Mouse (Mus musculus): ENCODE measurements around the gene Hmga2. TPM values are rescaled to one million over a fixed set of nuclear protein-coding genes. Genes with fewer than 3 reads are reported as not detected.
"Not testable (repeated sequence)": the region's sequence is repeated elsewhere in the genome, so short reads cannot be mapped to it uniquely, and the experiment has no call there.

The Hmga2 gene
- polyA plus RNA-seq, 1 experiment from 2014 or later, result 1.1 TPM

DNA sequence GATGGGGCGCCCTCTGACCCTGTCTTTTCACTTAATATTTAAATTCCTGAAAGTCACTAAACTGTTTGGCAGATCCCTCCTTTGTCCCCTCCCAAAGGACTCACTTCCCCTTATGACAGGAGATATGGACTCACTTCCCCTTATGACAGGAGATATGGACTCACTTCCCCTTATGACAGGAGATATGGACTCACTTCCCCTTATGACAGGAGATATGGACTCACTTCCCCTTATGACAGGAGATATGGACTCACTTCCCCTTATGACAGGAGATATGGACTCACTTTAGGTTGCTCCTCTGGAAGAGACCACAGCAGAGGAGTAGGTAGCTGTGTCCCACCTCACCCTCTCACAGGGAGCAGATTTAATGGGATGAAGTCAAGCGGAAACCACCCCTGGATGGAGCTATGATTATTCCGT is 110.1 kb downstream of the Hmga2 start:
- not testable (repeated sequence) for H3K9ac ChIP-seq (ENCODE audit: low read depth, low read length); H3K4me2 ChIP-seq (ENCODE audit: low read depth, low read length); H3K4me1 ChIP-seq (ENCODE audit: control insufficient read depth, low read depth, low read length); H3K9me3 ChIP-seq (replicated peaks; ENCODE audit: control insufficient read depth, low read length); H3K4me3 ChIP-seq (ENCODE audit: low read depth, low read length); ATAC-seq (ENCODE audit: low read depth); H3K27ac ChIP-seq (ENCODE audit: low read length); H3K36me3 ChIP-seq (ENCODE audit: control insufficient read depth, insufficient read depth); H3K27me3 ChIP-seq (ENCODE audit: control insufficient read depth, insufficient read depth, low read depth, low read length)
- 82% methylated on average over 3 of the region's 3 CpGs for WGBS (ENCODE audit: insufficient replicate concordance)

DNA sequence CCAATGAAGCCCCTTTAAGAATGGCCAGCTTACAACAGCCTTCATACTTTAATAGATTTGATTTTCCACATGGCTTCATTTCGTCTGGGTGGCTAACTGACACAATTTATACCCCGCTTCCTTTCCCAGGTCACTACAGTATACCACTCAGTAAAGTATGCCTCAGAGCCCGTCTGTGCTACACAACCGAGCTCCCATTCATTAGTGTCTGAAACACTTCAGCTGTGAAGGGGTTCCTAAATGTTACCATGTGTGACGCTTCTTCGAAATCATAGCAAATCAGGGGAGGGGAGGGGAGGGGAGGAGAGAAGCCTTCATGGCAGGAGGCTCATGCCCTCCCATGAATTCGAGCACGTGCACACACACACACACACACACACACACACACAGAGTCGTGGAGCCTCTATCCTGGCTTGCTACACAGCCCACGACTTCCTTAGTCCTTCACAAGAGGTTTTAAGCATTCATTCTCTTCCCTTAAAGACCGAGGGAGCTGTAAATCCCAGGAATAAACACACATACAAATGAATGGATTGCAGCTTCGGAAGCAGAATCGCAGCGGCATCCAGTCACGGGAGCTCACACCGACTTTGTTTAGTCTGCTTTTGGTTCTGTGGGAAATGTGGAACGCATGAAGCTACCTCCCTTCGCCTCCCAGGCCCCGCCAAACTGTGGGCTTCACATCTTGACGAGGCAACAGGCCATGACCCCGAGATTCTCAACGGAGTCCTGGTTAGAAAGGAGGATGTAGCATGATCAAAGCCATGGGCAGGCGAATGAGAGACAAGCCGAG is 110.7 kb downstream of the Hmga2 start:
- WGBS (ENCODE audit: insufficient replicate concordance), result 54% methylated on average over 24 of the region's 24 CpGs
- Histone ChIP-seq H3K36me3 (ENCODE audit: control insufficient read depth, insufficient read depth) (no peaks in the 10 kb centered on the region), H3K27ac (ENCODE audit: low read length) (0 out of 2 replicates have a peak overlapping the region, but pooled peaks have one; percentile 5), H3K9ac (ENCODE audit: low read depth, low read length) (no peak overlapping the region), H3K4me3 (ENCODE audit: low read depth, low read length) (no peak overlapping the region), H3K4me1 (ENCODE audit: control insufficient read depth, low read depth, low read length) (no peaks in the 10 kb centered on the region; the same call in 1 of the 2 replicates), H3K9me3 (replicated peaks; ENCODE audit: control insufficient read depth, low read length) (no peaks in the 10 kb centered on the region), H3K27me3 (ENCODE audit: control insufficient read depth, insufficient read depth, low read depth, low read length) (no peaks in the 10 kb centered on the region), H3K4me2 (ENCODE audit: low read depth, low read length) (peak overlapping the region; percentile 24)
- ATAC-seq (ENCODE audit: low read depth), result no peak

DNA sequence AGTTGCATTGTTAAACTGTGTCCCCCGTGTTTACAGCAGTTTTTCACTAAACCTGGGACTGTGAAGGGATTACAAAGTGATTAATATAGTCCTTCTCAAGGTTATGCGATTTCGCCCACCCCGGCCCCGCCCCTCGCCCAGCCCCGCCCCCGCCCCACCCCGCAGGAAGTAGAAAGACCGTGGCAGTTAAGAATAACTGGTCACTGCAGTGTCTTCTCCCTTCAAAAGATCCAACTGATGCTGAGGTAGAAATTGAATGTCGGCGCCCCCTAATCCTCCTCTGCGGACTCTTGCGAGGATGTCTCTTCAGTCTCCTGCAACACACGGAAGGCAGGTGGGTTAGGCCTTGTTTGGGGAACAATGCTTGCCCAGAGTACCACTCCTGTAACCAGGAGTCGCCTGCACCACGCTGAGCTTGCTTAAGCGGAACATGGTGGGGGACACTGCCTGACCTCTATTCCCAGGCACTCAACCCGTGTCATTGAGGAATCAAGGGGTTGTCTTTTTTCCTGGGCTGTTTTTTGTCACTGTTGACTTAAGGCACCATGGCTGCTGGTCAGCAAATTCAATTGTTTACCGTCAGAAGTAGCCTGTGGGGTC is 112.2 kb downstream of the Hmga2 start:
- no peak overlapping the region for H3K9ac ChIP-seq (ENCODE audit: low read depth, low read length)

DNA sequence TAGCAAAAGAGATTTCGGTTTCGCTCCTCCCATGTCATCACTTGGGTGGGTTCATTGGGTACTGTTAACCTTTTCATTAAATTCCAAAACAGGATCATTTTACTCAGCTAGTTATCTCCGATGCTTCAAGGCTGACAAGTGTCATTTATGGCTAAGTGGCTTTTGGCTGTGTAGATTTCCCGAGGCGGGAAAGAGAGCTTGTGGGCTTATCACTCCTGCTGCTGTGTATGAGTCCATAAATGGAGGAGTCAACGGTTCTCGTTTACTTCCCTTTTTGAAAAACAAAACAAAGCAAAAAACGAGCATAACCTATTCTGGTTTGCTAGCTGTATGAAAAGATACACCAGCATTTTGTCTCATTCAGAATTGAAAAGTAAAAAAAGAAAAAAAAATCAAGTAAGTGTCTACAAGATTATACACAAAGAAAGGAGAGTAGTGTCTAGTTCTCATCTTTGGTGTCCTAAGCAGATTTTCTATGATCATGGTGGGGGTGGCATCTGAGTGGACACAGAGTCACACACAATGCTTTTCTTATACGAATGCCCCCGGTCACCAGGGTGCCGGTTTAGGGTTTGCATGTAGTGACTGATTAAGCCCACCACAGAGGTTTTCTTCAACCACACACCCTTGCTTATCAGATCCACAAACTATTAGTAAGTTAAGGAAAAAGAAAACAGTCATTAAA is 112.8 kb downstream of the Hmga2 start:
- H3K9me3 ChIP-seq (replicated peaks; ENCODE audit: control insufficient read depth, low read length); H3K4me3 ChIP-seq (ENCODE audit: low read depth, low read length); H3K27me3 ChIP-seq (ENCODE audit: control insufficient read depth, insufficient read depth, low read depth, low read length); H3K36me3 ChIP-seq (ENCODE audit: control insufficient read depth, insufficient read depth); H3K4me1 ChIP-seq (ENCODE audit: control insufficient read depth, low read depth, low read length); ATAC-seq (ENCODE audit: low read depth); H3K9ac ChIP-seq (ENCODE audit: low read depth, low read length); H3K27ac ChIP-seq (ENCODE audit: low read length): not testable (repeated sequence)
- peak overlapping the region; percentile 24; the same call in 1 of the 2 replicates for H3K4me2 ChIP-seq (ENCODE audit: low read depth, low read length)
- WGBS (ENCODE audit: insufficient replicate concordance), result 46% methylated on average over 8 of the region's 11 CpGs

More for the DNA sequence above, 112.2 kb downstream of the Hmga2 start:
- no peaks in the 10 kb centered on the region for H3K9me3 ChIP-seq (replicated peaks; ENCODE audit: control insufficient read depth, low read length)
- H3K4me3 ChIP-seq (ENCODE audit: low read depth, low read length), result peak overlapping the region; percentile 33
- no peaks in the 10 kb centered on the region for H3K36me3 ChIP-seq (ENCODE audit: control insufficient read depth, insufficient read depth)
- peak; percentile 45; the same call in 1 of the 2 replicates for ATAC-seq (ENCODE audit: low read depth)
- WGBS (ENCODE audit: insufficient replicate concordance), result 41% methylated on average over 20 of the region's 20 CpGs
- no peaks in the 10 kb centered on the region; the same call in 1 of the 2 replicates for H3K4me1 ChIP-seq (ENCODE audit: control insufficient read depth, low read depth, low read length)
- H3K27me3 ChIP-seq (ENCODE audit: control insufficient read depth, insufficient read depth, low read depth, low read length), result no peaks in the 10 kb centered on the region
- H3K27ac ChIP-seq (ENCODE audit: low read length), result no peak overlapping the region
- H3K4me2 ChIP-seq (ENCODE audit: low read depth, low read length), result peak overlapping the region; percentile 24

DNA sequence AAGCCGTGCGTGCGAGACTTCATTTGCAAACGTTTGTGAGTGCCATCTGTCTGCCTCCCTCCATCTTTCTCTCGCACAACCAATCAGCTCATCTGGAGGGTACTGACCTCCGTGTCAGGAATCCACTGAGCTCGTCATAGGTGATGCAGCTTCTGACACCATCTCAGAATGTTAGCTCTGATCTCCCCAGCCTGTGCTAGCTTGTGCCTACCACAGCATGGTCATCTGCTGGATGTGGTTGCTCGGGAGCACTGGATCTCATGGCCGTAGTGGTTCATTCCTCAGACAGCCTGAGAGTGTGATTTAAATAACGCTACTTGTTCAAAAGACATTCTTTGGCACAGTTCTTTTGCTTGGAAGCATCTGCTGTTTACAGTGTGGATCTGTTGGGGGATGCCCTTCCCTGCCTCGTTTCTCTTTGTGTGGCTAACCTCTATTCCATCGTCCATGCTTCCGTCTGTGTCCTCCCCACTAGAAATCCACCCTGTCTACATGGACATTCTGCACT is 121.7 kb downstream of the Hmga2 start:
- no peak overlapping the region for H3K4me3 ChIP-seq (ENCODE audit: low read depth, low read length)
- 63% methylated on average over 13 of the region's 13 CpGs for WGBS (ENCODE audit: insufficient replicate concordance)
- no peak overlapping the region for H3K4me2 ChIP-seq (ENCODE audit: low read depth, low read length)
- no peak for ATAC-seq (ENCODE audit: low read depth)
- H3K9me3 ChIP-seq (replicated peaks; ENCODE audit: control insufficient read depth, low read length), result no peaks in the 10 kb centered on the region
- no peak overlapping the region for H3K27ac ChIP-seq (ENCODE audit: low read length)
- no peaks in the 10 kb centered on the region for H3K36me3 ChIP-seq (ENCODE audit: control insufficient read depth, insufficient read depth)
- H3K9ac ChIP-seq (ENCODE audit: low read depth, low read length), result no peak overlapping the region
- no peaks in the 10 kb centered on the region for H3K4me1 ChIP-seq (ENCODE audit: control insufficient read depth, low read depth, low read length)
- H3K27me3 ChIP-seq (ENCODE audit: control insufficient read depth, insufficient read depth, low read depth, low read length), result no peaks in the 10 kb centered on the region

DNA sequence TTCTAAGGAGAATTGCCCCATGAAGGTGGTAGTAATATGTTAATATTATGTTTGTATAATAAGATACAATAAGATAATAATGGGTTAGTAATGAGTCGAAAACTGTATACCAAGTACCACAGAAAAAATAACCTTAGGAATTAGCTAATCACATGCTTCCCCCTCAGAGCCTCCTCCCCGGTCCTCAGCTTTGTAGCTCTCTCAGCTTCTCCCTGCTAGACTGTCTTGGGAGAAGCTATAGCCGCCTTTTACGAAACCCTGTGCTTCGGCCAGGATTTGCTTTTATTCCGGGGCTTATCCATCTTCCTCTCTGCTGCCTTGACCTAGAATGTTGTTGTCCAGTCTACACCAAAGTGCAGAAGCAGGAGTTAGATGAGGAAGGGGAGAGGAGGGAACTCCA is 130.9 kb downstream of the Hmga2 start:
- H3K4me2 ChIP-seq (ENCODE audit: low read depth, low read length), result no peak overlapping the region
- no peak overlapping the region for H3K27ac ChIP-seq (ENCODE audit: low read length)
- no peak for ATAC-seq (ENCODE audit: low read depth)
- H3K9ac ChIP-seq (ENCODE audit: low read depth, low read length), result no peak overlapping the region
- H3K4me3 ChIP-seq (ENCODE audit: low read depth, low read length), result no peak overlapping the region
- no peaks in the 10 kb centered on the region for H3K4me1 ChIP-seq (ENCODE audit: control insufficient read depth, low read depth, low read length)
- 70% methylated on average over 6 of the region's 6 CpGs for WGBS (ENCODE audit: insufficient replicate concordance)
- no peaks in the 10 kb centered on the region for H3K27me3 ChIP-seq (ENCODE audit: control insufficient read depth, insufficient read depth, low read depth, low read length)
- H3K36me3 ChIP-seq (ENCODE audit: control insufficient read depth, insufficient read depth), result no peaks in the 10 kb centered on the region
- no peaks in the 10 kb centered on the region for H3K9me3 ChIP-seq (replicated peaks; ENCODE audit: control insufficient read depth, low read length)

DNA sequence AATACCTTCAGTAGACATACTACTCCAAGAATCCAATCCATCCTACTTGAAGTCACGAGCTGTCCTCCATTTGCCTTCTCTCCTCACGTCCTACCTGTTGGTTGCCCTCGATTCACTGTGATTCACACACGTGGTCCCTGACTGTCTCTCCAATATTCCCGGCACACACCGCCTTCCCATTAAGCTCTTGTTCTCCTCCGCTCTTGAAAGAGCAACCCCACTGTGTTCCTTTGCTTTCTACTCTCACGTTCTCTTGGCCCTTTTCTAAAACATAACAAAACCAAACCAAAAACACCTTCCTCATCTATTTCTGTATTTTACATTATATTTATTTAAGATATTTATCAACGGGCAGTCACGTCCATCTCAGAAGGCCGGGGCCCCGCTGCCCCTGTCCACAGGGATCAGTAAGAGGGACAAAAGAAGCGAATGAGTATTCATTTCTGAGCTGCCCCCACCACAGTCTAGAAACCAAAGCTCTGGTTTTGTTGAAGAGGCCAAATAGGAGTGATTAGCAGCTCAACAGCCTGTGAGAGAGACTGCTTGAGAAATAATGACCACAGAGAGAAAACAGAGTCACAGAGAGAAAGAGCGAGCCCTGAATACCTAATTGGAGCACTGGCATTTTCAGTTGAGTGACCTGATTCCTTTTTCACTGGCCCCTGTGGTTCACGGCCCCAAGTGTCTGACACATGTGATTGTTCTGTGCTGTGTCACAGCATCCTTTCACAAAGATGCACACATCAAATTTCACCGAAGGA is 131.5 kb downstream of the Hmga2 start:
- H3K4me2 ChIP-seq (ENCODE audit: low read depth, low read length), result no peak overlapping the region
- H3K4me3 ChIP-seq (ENCODE audit: low read depth, low read length), result no peak overlapping the region
- WGBS (ENCODE audit: insufficient replicate concordance), result 71% methylated on average over 16 of the region's 16 CpGs
- H3K36me3 ChIP-seq (ENCODE audit: control insufficient read depth, insufficient read depth), result no peaks in the 10 kb centered on the region
- no peak overlapping the region for H3K27ac ChIP-seq (ENCODE audit: low read length)
- H3K9me3 ChIP-seq (replicated peaks; ENCODE audit: control insufficient read depth, low read length), result no peaks in the 10 kb centered on the region
- H3K27me3 ChIP-seq (ENCODE audit: control insufficient read depth, insufficient read depth, low read depth, low read length), result no peaks in the 10 kb centered on the region
- no peaks in the 10 kb centered on the region for H3K4me1 ChIP-seq (ENCODE audit: control insufficient read depth, low read depth, low read length)
- H3K9ac ChIP-seq (ENCODE audit: low read depth, low read length), result no peak overlapping the region
- no peak for ATAC-seq (ENCODE audit: low read depth)

DNA sequence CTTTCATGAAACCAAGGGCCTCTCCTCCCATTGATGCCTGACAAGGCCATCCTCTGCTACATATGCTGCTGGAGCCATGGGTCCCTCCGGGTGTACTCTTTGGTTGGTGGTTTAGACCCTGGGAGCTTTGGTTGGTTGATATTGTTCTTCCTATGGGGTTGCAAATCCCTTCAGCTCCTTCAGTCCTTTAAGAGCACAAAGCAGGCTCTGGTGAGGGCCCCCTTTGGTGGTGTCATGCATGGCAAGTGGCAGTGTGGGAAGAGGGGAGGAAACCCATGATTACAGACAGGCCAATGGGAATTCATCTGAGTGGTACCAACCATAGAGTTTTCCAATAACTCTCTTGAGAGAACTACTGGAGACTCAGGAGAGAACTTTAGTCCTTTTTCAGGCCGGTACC is 136.4 kb downstream of the Hmga2 start:
- not testable (repeated sequence) for H3K27ac ChIP-seq (ENCODE audit: low read length); H3K27me3 ChIP-seq (ENCODE audit: control insufficient read depth, insufficient read depth, low read depth, low read length); H3K9me3 ChIP-seq (replicated peaks; ENCODE audit: control insufficient read depth, low read length); H3K4me2 ChIP-seq (ENCODE audit: low read depth, low read length); H3K36me3 ChIP-seq (ENCODE audit: control insufficient read depth, insufficient read depth); H3K9ac ChIP-seq (ENCODE audit: low read depth, low read length); H3K4me3 ChIP-seq (ENCODE audit: low read depth, low read length); ATAC-seq (ENCODE audit: low read depth); H3K4me1 ChIP-seq (ENCODE audit: control insufficient read depth, low read depth, low read length)
- WGBS (ENCODE audit: insufficient replicate concordance), result 69% methylated on average over 2 of the region's 2 CpGs

Data from liver, embryonic 16.5 days (tissue).